Mouse (Mus musculus) megakaryocyte, embryonic 14.5 days (primary cell): Measurements from ENCODE around the gene Trip12.

Experiments
- FLI1 ChIP-seq: IDR thresholded peaks from 2 replicates; pipeline ENCODE4 v1.6.1; 2012; ENCODE audit warnings: low read length, inconsistent platforms, mixed read lengths
- GATA1 ChIP-seq: IDR thresholded peaks from 3 replicates; pipeline ENCODE4 v1.6.1; 2012; ENCODE audit warnings: mixed read lengths, low read length, inconsistent platforms, borderline replicate concordance

DNA sequence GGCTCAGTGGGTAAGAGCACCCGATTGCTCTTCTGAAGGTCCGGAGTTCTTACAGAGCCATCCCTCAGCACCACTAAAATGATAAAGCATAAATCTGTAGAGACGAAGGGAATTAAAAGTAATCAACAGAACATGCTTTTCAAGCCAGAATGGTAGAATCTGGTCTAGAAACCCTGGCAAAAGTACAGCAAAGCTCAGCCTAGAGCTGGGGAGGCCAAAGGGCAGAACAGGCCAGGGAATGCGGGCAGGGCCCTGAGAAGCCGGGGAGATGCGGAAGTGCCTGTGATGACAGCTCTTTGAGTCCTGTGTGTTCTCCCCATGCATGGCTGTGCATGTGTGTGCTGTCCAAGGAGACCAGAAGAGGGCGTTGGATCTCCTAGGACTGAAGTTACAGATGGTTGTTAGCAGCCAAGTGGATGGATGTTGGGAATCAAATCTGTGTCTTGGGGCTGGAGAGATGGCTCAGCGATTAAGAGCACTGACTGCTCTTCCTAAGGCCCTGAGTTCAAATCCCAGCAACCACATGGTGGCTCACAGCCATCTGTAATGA is 39.3 kb upstream of the Trip12 start:
- TF ChIP-seq GATA1 = no peak
- TF ChIP-seq FLI1 = no peak
